Mouse (Mus musculus) neural tube, embryonic 13.5 days (tissue): ENCODE measurements around the gene Rpap3. TPM values are rescaled to one million over a fixed set of nuclear protein-coding genes. Genes with fewer than 3 reads are reported as not detected.
A peak's percentile ranks its signal among the peaks of the same experiment; 100 is the strongest.
"Not testable (repeated sequence)": the region's sequence is repeated elsewhere in the genome, so short reads cannot be mapped to it uniquely, and the experiment has no call there.

ENCODE experiments used
- ATAC-seq: fragments of 200-750 bp; cut with Nextera tagmentation; 2 replicates; pipeline ENCODE4 v1.8.0; 2017; ENCODE audit warnings: low read depth, mild to moderate bottlenecking, moderate TSS enrichment, moderate library complexity
- H3K27ac ChIP-seq: fragments of 300-500 bp; sonication (generic); replicated peaks from 2 replicates; pipeline ENCODE4 v1.5.1; 2015; ENCODE audit warnings: moderate library complexity, mild to moderate bottlenecking, inconsistent platforms
- H3K27me3 ChIP-seq: fragments of 300-500 bp; sonication (generic); 2 replicates; pipeline ENCODE4 v1.6.1; 2015; ENCODE audit warnings: mild to moderate bottlenecking, inconsistent platforms
- H3K36me3 ChIP-seq: fragments of 300-500 bp; sonication (generic); 2 replicates; pipeline ENCODE4 v1.6.1; 2015; ENCODE audit warnings: mild to moderate bottlenecking, inconsistent platforms
- H3K4me1 ChIP-seq: fragments of 300-500 bp; sonication (generic); replicated peaks from 2 replicates; pipeline ENCODE4 v1.6.1; 2015; ENCODE audit warnings: inconsistent platforms
- H3K4me2 ChIP-seq: fragments of 300-500 bp; sonication (generic); 2 replicates; pipeline ENCODE4 v1.6.1; 2015; ENCODE audit warnings: inconsistent platforms, mild to moderate bottlenecking, moderate library complexity
- H3K4me3 ChIP-seq: fragments of 300-500 bp; sonication (generic); 2 replicates; pipeline ENCODE4 v1.5.1; 2015; ENCODE audit warnings: mild to moderate bottlenecking, inconsistent platforms
- H3K9ac ChIP-seq: fragments of 300-500 bp; sonication (generic); 2 replicates; pipeline ENCODE4 v1.6.1; 2015; ENCODE audit warnings: moderate library complexity, mild to moderate bottlenecking, inconsistent platforms
- H3K9me3 ChIP-seq: fragments of 300-500 bp; sonication (generic); 2 replicates; pipeline ENCODE4 v1.6.1; 2016; ENCODE audit warnings: inconsistent platforms
- WGBS: fragments of 180-500 bp; shearing (Covaris S2); methylation state at CpG from one replicate; pipeline ENCODE4 v1.1.7; 2015; 5-methylcytosine and 5-hydroxymethylcytosine counted together
- polyA plus RNA-seq: library from polyadenylated mRNA; unstranded; fragments of >200 nt; fragmentation: Nextera tagmentation; extraction: Ambion mirVana; gene quantifications from 2 replicates; pipeline ENCODE4 v1.2.1, GENCODE M21; 2015

Gene Rpap3
- polyA plus RNA-seq, 1 experiment from 2014 or later, result 32.7 TPM

- 93% methylated on average over 3 of the region's 3 CpGs for WGBS
These were observed 28.3 kb downstream of the Rpap3 start for GRCm38 (mm10) chr15:97677341-97677740.

GRCm38 (mm10) chr15:97675927-97676326 is 29.7 kb downstream of the Rpap3 start:
- peaks cover 70% of the 10 kb centered on the region for H3K36me3 ChIP-seq
- H3K9ac ChIP-seq, result no peak overlapping the region
- ATAC-seq, result no peak

More at GRCm38 (mm10) chr15:97677341-97677740, 28.3 kb downstream of the Rpap3 start:
- Histone ChIP-seq H3K4me3 (no peak overlapping the region), H3K9me3 (no peaks in the 10 kb centered on the region), H3K4me1 (peaks cover 5% of the 10 kb centered on the region), H3K36me3 (peaks cover 82% of the 10 kb centered on the region), H3K4me2 (no peak overlapping the region), H3K9ac (no peak overlapping the region), H3K27ac (no peak overlapping the region), H3K27me3 (no peaks in the 10 kb centered on the region)
- ATAC-seq, result no peak

GRCm38 (mm10) chr15:97674423-97674822 is 31.2 kb downstream of the Rpap3 start:
- H3K9me3 ChIP-seq, result no peaks in the 10 kb centered on the region
- WGBS, result 96% methylated on average over 4 of the region's 4 CpGs

More at GRCm38 (mm10) chr15:97675927-97676326, 29.7 kb downstream of the Rpap3 start:
- no peaks in the 10 kb centered on the region for H3K27me3 ChIP-seq
- WGBS, result 92% methylated on average over 13 of the region's 13 CpGs
- peaks cover 14% of the 10 kb centered on the region for H3K4me1 ChIP-seq
- H3K9me3 ChIP-seq, result no peaks in the 10 kb centered on the region
- no peak overlapping the region for H3K27ac ChIP-seq
- no peak overlapping the region for H3K4me3 ChIP-seq
- H3K4me2 ChIP-seq, result no peak overlapping the region

GRCm38 (mm10) chr15:97673256-97674000 is 32.2 kb downstream of the Rpap3 start:
- Histone ChIP-seq H3K4me2 (no peak overlapping the region), H3K9ac (no peak overlapping the region), H3K36me3 (peaks cover 55% of the 10 kb centered on the region), H3K27me3 (no peaks in the 10 kb centered on the region), H3K4me3 (no peak overlapping the region), H3K4me1 (peaks cover 14% of the 10 kb centered on the region), H3K9me3 (no peaks in the 10 kb centered on the region), H3K27ac (no peak overlapping the region)
- ATAC-seq, result no peak
- WGBS, result 95% methylated on average over 7 of the region's 7 CpGs

More at GRCm38 (mm10) chr15:97674423-97674822, 31.2 kb downstream of the Rpap3 start:
- Histone ChIP-seq H3K27me3 (no peaks in the 10 kb centered on the region), H3K4me2 (no peak overlapping the region), H3K27ac (no peak overlapping the region), H3K4me3 (no peak overlapping the region), H3K4me1 (peaks cover 14% of the 10 kb centered on the region), H3K9ac (no peak overlapping the region), H3K36me3 (peaks cover 58% of the 10 kb centered on the region)
- no peak for ATAC-seq

GRCm38 (mm10) chr15:97672211-97672765 is 33.3 kb downstream of the Rpap3 start:
- WGBS, result 51% methylated on average over 9 of the region's 9 CpGs
- H3K4me1 ChIP-seq, result peaks cover 14% of the 10 kb centered on the region
- H3K27ac ChIP-seq, result peak overlapping the region; percentile 64
- peak; percentile 76 for ATAC-seq
- no peaks in the 10 kb centered on the region for H3K9me3 ChIP-seq
- H3K9ac ChIP-seq, result no peak overlapping the region
- no peaks in the 10 kb centered on the region for H3K27me3 ChIP-seq
- no peak overlapping the region for H3K4me2 ChIP-seq
- H3K36me3 ChIP-seq, result peaks cover 44% of the 10 kb centered on the region
- H3K4me3 ChIP-seq, result no peak overlapping the region

GRCm38 (mm10) chr15:97670554-97670953 is 35.1 kb downstream of the Rpap3 start:
- H3K36me3 ChIP-seq, result peaks cover 26% of the 10 kb centered on the region
- no peak overlapping the region for H3K27ac ChIP-seq
- H3K4me2 ChIP-seq, result no peak overlapping the region
- H3K9me3 ChIP-seq, result no peaks in the 10 kb centered on the region
- no peak overlapping the region for H3K9ac ChIP-seq
- peaks cover 14% of the 10 kb centered on the region for H3K4me1 ChIP-seq
- no peaks in the 10 kb centered on the region for H3K27me3 ChIP-seq
- no peak overlapping the region for H3K4me3 ChIP-seq
- no peak for ATAC-seq
- WGBS, result 86% methylated on average over 6 of the region's 6 CpGs

- H3K4me3 ChIP-seq, H3K27me3 ChIP-seq, H3K27ac ChIP-seq, H3K4me2 ChIP-seq, ATAC-seq, H3K36me3 ChIP-seq, H3K9ac ChIP-seq, H3K9me3 ChIP-seq: not testable (repeated sequence)
- WGBS, result 80% methylated on average over 17 of the region's 17 CpGs
- H3K4me1 ChIP-seq, result peaks cover 14% of the 10 kb centered on the region
These were observed 37.3 kb downstream of the Rpap3 start for GRCm38 (mm10) chr15:97668158-97668877.

GRCm38 (mm10) chr15:97667437-97667836 is 38.2 kb downstream of the Rpap3 start:
- ATAC-seq, result no peak
- H3K9me3 ChIP-seq, result no peaks in the 10 kb centered on the region
- 0 out of 2 replicates have a peak, but pooled peaks cover 1% of the 10 kb centered on the region for H3K36me3 ChIP-seq
- H3K4me3 ChIP-seq, result no peak overlapping the region
- H3K4me1 ChIP-seq, result peaks cover 10% of the 10 kb centered on the region
- 0 out of 2 replicates have a peak overlapping the region, but pooled peaks have one; percentile 13 for H3K4me2 ChIP-seq
- no peak overlapping the region for H3K9ac ChIP-seq
- WGBS, result 30% methylated on average over 7 of the region's 7 CpGs
- 0 out of 2 replicates have a peak overlapping the region, but pooled peaks have one; percentile 3 for H3K27ac ChIP-seq
- no peaks in the 10 kb centered on the region for H3K27me3 ChIP-seq

- H3K36me3 ChIP-seq, result no peaks in the 10 kb centered on the region
- H3K27me3 ChIP-seq, result no peaks in the 10 kb centered on the region
- H3K4me2 ChIP-seq, result no peak overlapping the region
- H3K9ac ChIP-seq, result no peak overlapping the region
- ATAC-seq, result no peak
- 87% methylated on average over 10 of the region's 10 CpGs for WGBS
- no peak overlapping the region for H3K27ac ChIP-seq
- H3K4me1 ChIP-seq, result no peaks in the 10 kb centered on the region
- no peak overlapping the region for H3K4me3 ChIP-seq
- H3K9me3 ChIP-seq, result no peaks in the 10 kb centered on the region
These were observed 39.2 kb downstream of the Rpap3 start for GRCm38 (mm10) chr15:97666457-97666770.

- no peaks in the 10 kb centered on the region for H3K27me3 ChIP-seq
- H3K4me1 ChIP-seq, result no peaks in the 10 kb centered on the region
- H3K4me3 ChIP-seq, result no peak overlapping the region
- WGBS, result 77% methylated on average over 25 of the region's 25 CpGs
- no peak overlapping the region for H3K9ac ChIP-seq
- no peak for ATAC-seq
- no peak overlapping the region for H3K4me2 ChIP-seq
- no peaks in the 10 kb centered on the region for H3K36me3 ChIP-seq
- H3K27ac ChIP-seq, result no peak overlapping the region
- H3K9me3 ChIP-seq, result no peaks in the 10 kb centered on the region
These were observed 39.7 kb downstream of the Rpap3 start for GRCm38 (mm10) chr15:97665770-97666456.

GRCm38 (mm10) chr15:97664981-97665668 is 40.5 kb downstream of the Rpap3 start:
- no peak for ATAC-seq

More at GRCm38 (mm10) chr15:97664981-97665668, 40.5 kb downstream of the Rpap3 start:
- H3K9me3 ChIP-seq, result no peaks in the 10 kb centered on the region
- no peaks in the 10 kb centered on the region for H3K4me1 ChIP-seq
- H3K36me3 ChIP-seq, result no peaks in the 10 kb centered on the region
- H3K4me2 ChIP-seq, result no peak overlapping the region
- no peak overlapping the region for H3K27ac ChIP-seq
- no peaks in the 10 kb centered on the region for H3K27me3 ChIP-seq
- 60% methylated on average over 16 of the region's 16 CpGs for WGBS
- H3K4me3 ChIP-seq, result no peak overlapping the region
- no peak overlapping the region for H3K9ac ChIP-seq
